Mouse (Mus musculus) heart, adult 2 months (tissue): ENCODE measurements around the gene Uqcr10.

ENCODE experiments used
- CTCF ChIP-seq: fragments of 200-600 bp; IDR thresholded peaks from 2 replicates; pipeline ENCODE4 v1.8.1; 2022; ENCODE audit warnings: antibody characterized with exemption, mild to moderate bottlenecking, moderate library complexity
- POLR2A ChIP-seq: fragments of 200-500 bp; IDR thresholded peaks from 2 replicates; pipeline ENCODE4 v1.6.1; 2011; ENCODE audit warnings: mild to moderate bottlenecking, low read depth, low read length, control low read depth; ENCODE audit not compliant: insufficient read depth

GRCm38 (mm10) chr11:4683516-4683915, 20.6 kb downstream of the Uqcr10 start:
- TF ChIP-seq CTCF (no peak), POLR2A (no peak)
